Mouse (Mus musculus) liver, adult 2 months (tissue): ENCODE results near the gene Pgf.

Experiments
- CTCF ChIP-seq: fragments of 200-500 bp; IDR thresholded peaks from 2 replicates; pipeline ENCODE4 v1.5.1; 2011; ENCODE audit warnings: low read depth, low read length, control low read depth
- POLR2A ChIP-seq: fragments of 200-500 bp; IDR thresholded peaks from 2 replicates; pipeline ENCODE4 v1.6.1; 2011; ENCODE audit warnings: low read length, control low read depth; ENCODE audit not compliant: insufficient read depth; ENCODE audit errors: extremely low read depth

GRCm38 (mm10) chr12:85166631-85167030, 11.0 kb downstream of the Pgf start:
- no peak for TF ChIP-seq POLR2A
- TF ChIP-seq CTCF, result no peak
